Mouse (Mus musculus) olfactory bulb, adult 2 months (tissue): ENCODE measurements around the gene Dot1l.

Experiments
- CTCF ChIP-seq: fragments of 200-500 bp; IDR thresholded peaks from 2 replicates; pipeline ENCODE4 v1.5.1; 2012; ENCODE audit warnings: low read depth, mild to moderate bottlenecking, low read length, moderate library complexity; ENCODE audit not compliant: insufficient read depth
- POLR2A ChIP-seq: fragments of 200-500 bp; IDR thresholded peaks from 2 replicates; pipeline ENCODE4 v1.6.1; 2012; ENCODE audit warnings: mild to moderate bottlenecking, low read depth, low read length, moderate library complexity; ENCODE audit not compliant: insufficient read depth

- TF ChIP-seq CTCF = no peak
- TF ChIP-seq POLR2A = no peak
Observed at GRCm38 (mm10) chr10:80821991-80822390, 67.0 kb downstream of the Dot1l start.
